Mouse (Mus musculus) myocyte (in vitro differentiated cells): ENCODE results near the gene Itpripl1. TPM values are rescaled to one million over a fixed set of nuclear protein-coding genes. Genes with fewer than 3 reads are reported as not detected.
"Not testable (repeated sequence)": the region's sequence is repeated elsewhere in the genome, so short reads cannot be mapped to it uniquely, and the experiment has no call there.

ENCODE experiments used
- H3K27me3 ChIP-seq: one replicate; pipeline ENCODE4 v1.6.1; 2011; ENCODE audit not compliant: control insufficient read depth, insufficient read depth, insufficient read length
- H3K36me3 ChIP-seq: one replicate; pipeline ENCODE4 v1.6.1; 2011; ENCODE audit not compliant: control insufficient read depth, insufficient read depth
- H3K4me2 ChIP-seq: one replicate; pipeline ENCODE4 v1.6.1; 2011; ENCODE audit warnings: low read depth, control low read depth
- H3K4me3 ChIP-seq: one replicate; pipeline ENCODE4 v1.5.1; 2011; ENCODE audit warnings: mild to moderate bottlenecking, control low read depth, moderate library complexity
- H3K79me2 ChIP-seq: one replicate; pipeline ENCODE4 v1.6.1; 2011; ENCODE audit not compliant: control insufficient read depth, insufficient read depth
- H3ac ChIP-seq: one replicate; pipeline ENCODE4 v1.6.1; 2011; ENCODE audit not compliant: control insufficient read depth, insufficient read length
- CEBPB ChIP-seq: IDR thresholded peaks from 2 replicates; pipeline ENCODE4 v1.6.1; 2011; ENCODE audit warnings: mild to moderate bottlenecking, moderate library complexity; ENCODE audit not compliant: poor library complexity, insufficient read depth, severe bottlenecking
- E2F4 ChIP-seq: IDR thresholded peaks from one replicate; pipeline ENCODE4 v1.6.1; 2011; ENCODE audit warnings: mild to moderate bottlenecking, control low read depth, moderate library complexity; ENCODE audit not compliant: insufficient read depth
- MAX ChIP-seq: IDR thresholded peaks from one replicate; pipeline ENCODE4 v1.6.1; 2011; ENCODE audit warnings: low read depth, mild to moderate bottlenecking, control low read depth
- MYOD1 ChIP-seq, 3 experiments: IDR thresholded peaks; one replicate each; pipeline ENCODE4 v1.6.1; 2011; ENCODE audit warnings: control low read depth in 2 of 3, low read depth in 2 of 3, mild to moderate bottlenecking in 2 of 3, moderate library complexity in 1 of 3; ENCODE audit not compliant: insufficient read length in 2 of 3, control insufficient read depth in 1 of 3
- MYOG ChIP-seq, 3 experiments: IDR thresholded peaks; one replicate each; pipeline ENCODE4 v1.6.1; 2011; ENCODE audit warnings: control low read depth in 2 of 3, low read depth in 2 of 3, mild to moderate bottlenecking in 2 of 3; ENCODE audit not compliant: insufficient read length in 2 of 3, control insufficient read depth in 1 of 3, insufficient read depth in 1 of 3
- POLR2A ChIP-seq: IDR thresholded peaks from one replicate; pipeline ENCODE4 v1.6.1; 2011; ENCODE audit warnings: low read depth, mild to moderate bottlenecking, control low read depth, moderate library complexity; ENCODE audit not compliant: insufficient read length
- POLR2AphosphoS2 ChIP-seq: IDR thresholded peaks from one replicate; pipeline ENCODE4 v1.6.1; 2011; ENCODE audit warnings: low read depth, control low read depth; ENCODE audit not compliant: insufficient read length
- REST ChIP-seq: IDR thresholded peaks from one replicate; pipeline ENCODE4 v1.6.1; 2011; ENCODE audit warnings: mild to moderate bottlenecking, control low read depth, moderate library complexity; ENCODE audit not compliant: insufficient read depth, insufficient read length
- SRF ChIP-seq: IDR thresholded peaks from one replicate; pipeline ENCODE4 v1.6.1; 2011; ENCODE audit warnings: low read depth; ENCODE audit not compliant: control insufficient read depth, insufficient read length
- TCF12 ChIP-seq: IDR thresholded peaks from one replicate; pipeline ENCODE4 v1.6.1; 2011; ENCODE audit warnings: mild to moderate bottlenecking, control low read depth; ENCODE audit not compliant: poor library complexity, insufficient read depth, severe bottlenecking
- TCF3 ChIP-seq: IDR thresholded peaks from one replicate; pipeline ENCODE4 v1.6.1; 2011; ENCODE audit warnings: low read depth, control low read depth; ENCODE audit not compliant: insufficient read length
- USF1 ChIP-seq: IDR thresholded peaks from one replicate; pipeline ENCODE4 v1.6.1; 2011; ENCODE audit warnings: low read depth, mild to moderate bottlenecking, control low read depth, moderate library complexity
- polyA plus RNA-seq: library from polyadenylated mRNA; unstranded; fragments of >200 nt; fragmentation: generic; extraction: Trizol; gene quantifications from one replicate; pipeline ENCODE4 v1.2.1, GENCODE M21; 2012; ENCODE audit warnings: missing spikeins

Itpripl1 gene
- polyA plus RNA-seq, 1 experiment = 1.2 TPM

- TF ChIP-seq TCF12 (no peak), MYOG (IDR thresholded peaks at IDR 0.05; ENCODE audit: control insufficient read depth in 1 of 3, insufficient read depth in 1 of 3, insufficient read length in 2 of 3, low read depth in 2 of 3) (no peak), TCF3 (no peak), SRF (no peak), POLR2A (no peak), REST (no peak), MYOD1 (IDR thresholded peaks at IDR 0.05; ENCODE audit: control insufficient read depth in 1 of 3, insufficient read length in 2 of 3, low read depth in 2 of 3) (no peak)
- peaks cover 51% of the 10 kb centered on the region for H3K79me2 ChIP-seq
- no peaks in the 10 kb centered on the region for H3K36me3 ChIP-seq
- H3ac ChIP-seq = no peak overlapping the region
- H3K4me2 ChIP-seq = peak overlapping the region; percentile 84
- no peak overlapping the region for H3K4me3 ChIP-seq
- H3K27me3 ChIP-seq = no peaks in the 10 kb centered on the region
Observed at GRCm38 (mm10) chr2:127131353-127131752, 11.9 kb downstream of the Itpripl1 start.

- Histone ChIP-seq H3K4me3 (no peak overlapping the region), H3ac (no peak overlapping the region), H3K4me2 (no peak overlapping the region), H3K36me3 (peaks cover 15% of the 10 kb centered on the region), H3K79me2 (peaks cover 51% of the 10 kb centered on the region), H3K27me3 (no peaks in the 10 kb centered on the region)
- TF ChIP-seq TCF3 (no peak), REST (no peak), USF1 (no peak), TCF12 (no peak), MYOG (IDR thresholded peaks at IDR 0.05; ENCODE audit: control insufficient read depth in 1 of 3, insufficient read depth in 1 of 3, insufficient read length in 2 of 3, low read depth in 2 of 3) (no peak), CEBPB (no peak), POLR2A (no peak), MYOD1 (IDR thresholded peaks at IDR 0.05; ENCODE audit: control insufficient read depth in 1 of 3, insufficient read length in 2 of 3, low read depth in 2 of 3) (no peak)
Observed at GRCm38 (mm10) chr2:127128926-127129325, 14.3 kb downstream of the Itpripl1 start.

GRCm38 (mm10) chr2:127121591-127122235, 21.5 kb downstream of the Itpripl1 start:
- no peaks in the 10 kb centered on the region for H3K27me3 ChIP-seq
- no peak overlapping the region for H3K4me2 ChIP-seq
- H3K4me3 ChIP-seq = no peak overlapping the region
- H3K79me2 ChIP-seq = no peaks in the 10 kb centered on the region
- no peak overlapping the region for H3ac ChIP-seq
- TF ChIP-seq TCF3 (no peak), MYOD1 (IDR thresholded peaks at IDR 0.05; ENCODE audit: control insufficient read depth in 1 of 3, insufficient read length in 2 of 3, low read depth in 2 of 3) (no peak), SRF (no peak), POLR2AphosphoS2 (no peak), REST (no peak)
- H3K36me3 ChIP-seq = peaks cover 41% of the 10 kb centered on the region

DNA sequence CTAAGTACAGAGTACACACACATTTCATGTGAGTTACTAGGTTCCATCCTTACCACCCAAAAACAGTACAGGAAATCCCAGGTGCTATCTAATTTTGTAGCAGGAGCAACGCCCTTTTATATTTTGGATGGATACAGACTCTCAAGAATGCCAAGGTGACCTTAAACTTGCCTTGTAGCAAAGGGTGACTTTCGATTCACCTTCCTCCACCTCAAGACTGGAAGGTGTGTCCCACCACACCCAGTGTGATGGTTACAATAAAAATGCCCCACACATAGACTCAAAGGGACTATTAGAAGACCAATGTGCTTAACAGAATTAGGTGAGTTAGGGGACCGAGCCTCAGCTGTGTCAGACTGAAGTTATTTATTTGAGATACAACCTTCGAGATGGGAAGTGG, 34.3 kb downstream of the Itpripl1 start:
- TF ChIP-seq TCF3 (no peak), MYOD1 (IDR thresholded peaks at IDR 0.05; ENCODE audit: control insufficient read depth in 1 of 3, insufficient read length in 2 of 3, low read depth in 2 of 3) (no peak)
- Histone ChIP-seq H3ac (no peak overlapping the region), H3K4me3 (no peak overlapping the region), H3K4me2 (no peak overlapping the region), H3K36me3 (peaks cover 17% of the 10 kb centered on the region), H3K27me3 (no peaks in the 10 kb centered on the region), H3K79me2 (no peaks in the 10 kb centered on the region)

- H3K4me3 ChIP-seq = no peak overlapping the region
- no peak for TF ChIP-seq POLR2A
- TF ChIP-seq MAX = no peak
- no peak for TF ChIP-seq SRF
- TF ChIP-seq REST = no peak
- no peak for TF ChIP-seq MYOD1 (IDR thresholded peaks at IDR 0.05; ENCODE audit: control insufficient read depth in 1 of 3, insufficient read length in 2 of 3, low read depth in 2 of 3)
- no peak for TF ChIP-seq USF1
- TF ChIP-seq POLR2AphosphoS2 = no peak
- no peak for TF ChIP-seq TCF12
- TF ChIP-seq MYOG (IDR thresholded peaks at IDR 0.05; ENCODE audit: control insufficient read depth in 1 of 3, insufficient read depth in 1 of 3, insufficient read length in 2 of 3, low read depth in 2 of 3) = no peak
- TF ChIP-seq CEBPB = no peak
- TF ChIP-seq E2F4 = no peak
- no peak for TF ChIP-seq TCF3
- H3K4me2 ChIP-seq = no peak overlapping the region
- H3K27me3 ChIP-seq = no peaks in the 10 kb centered on the region
- no peaks in the 10 kb centered on the region for H3K79me2 ChIP-seq
- H3ac ChIP-seq = no peak overlapping the region
- peaks cover 6% of the 10 kb centered on the region for H3K36me3 ChIP-seq
Observed at GRCm38 (mm10) chr2:127092000-127092399, 51.2 kb downstream of the Itpripl1 start.

DNA sequence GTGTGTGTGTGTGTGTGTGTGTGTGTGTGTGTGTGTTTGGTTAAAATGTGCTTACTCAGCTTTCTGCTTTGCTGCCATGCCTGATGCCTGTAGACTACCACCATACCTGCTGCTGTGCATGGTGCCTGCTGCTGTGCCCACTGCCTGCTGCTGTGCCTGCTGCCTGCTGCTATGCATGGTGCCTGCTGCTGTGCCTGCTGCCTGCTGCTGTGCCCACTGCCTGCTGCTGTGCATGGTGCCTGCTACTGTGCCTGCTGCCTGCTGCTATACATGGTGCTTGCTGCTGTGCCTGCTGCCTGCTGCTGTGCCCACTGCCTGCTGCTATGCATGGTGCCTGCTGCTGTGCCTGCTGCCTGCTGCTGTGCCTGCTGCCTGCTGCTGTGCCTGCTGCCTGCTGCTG, 53.1 kb downstream of the Itpripl1 start:
- not testable (repeated sequence) for H3K4me2 ChIP-seq, H3K4me3 ChIP-seq, H3K79me2 ChIP-seq, H3K27me3 ChIP-seq, H3K36me3 ChIP-seq, H3ac ChIP-seq

Other genes with a start within 250 kb of the Itpripl1 start
- gene Sppl2a, start 210.2 kb downstream of the Itpripl1 start, polyA plus RNA-seq = 14.9 TPM
- gene Ap4e1, start 134.7 kb downstream of the Itpripl1 start, polyA plus RNA-seq = 2.3 TPM
- gene Blvra, start 72.8 kb downstream of the Itpripl1 start, polyA plus RNA-seq = 17.3 TPM
- 14.2 TPM for gene Ncaph, start 9.5 kb downstream of the Itpripl1 start, polyA plus RNA-seq
- 1.1 TPM for gene 1810024B03Rik, start 64.8 kb upstream of the Itpripl1 start, polyA plus RNA-seq
- gene Snrnp200, start 64.9 kb upstream of the Itpripl1 start, polyA plus RNA-seq = 41.2 TPM
- gene Ciao1, start 104.4 kb upstream of the Itpripl1 start, polyA plus RNA-seq = 53.9 TPM
- gene Tmem127, start 104.5 kb upstream of the Itpripl1 start, polyA plus RNA-seq = 23.0 TPM
- 25.9 TPM for gene Stard7, start 126.8 kb upstream of the Itpripl1 start, polyA plus RNA-seq
- gene Dusp2, start 192.7 kb upstream of the Itpripl1 start, polyA plus RNA-seq = 4.5 TPM
- 0.01 TPM for gene Astl, start 195.2 kb upstream of the Itpripl1 start, polyA plus RNA-seq
- gene Adra2b, start 219.8 kb upstream of the Itpripl1 start, polyA plus RNA-seq = not detected